Mouse (Mus musculus): Measurements from ENCODE around the gene Gtpbp1.

Gtpbp1 gene

GRCm38 (mm10) chr15:79685141-79685641, 5.5 kb upstream of the Gtpbp1 start:
- DNase-seq (ENCODE audit: low read depth), result no peak

DNA sequence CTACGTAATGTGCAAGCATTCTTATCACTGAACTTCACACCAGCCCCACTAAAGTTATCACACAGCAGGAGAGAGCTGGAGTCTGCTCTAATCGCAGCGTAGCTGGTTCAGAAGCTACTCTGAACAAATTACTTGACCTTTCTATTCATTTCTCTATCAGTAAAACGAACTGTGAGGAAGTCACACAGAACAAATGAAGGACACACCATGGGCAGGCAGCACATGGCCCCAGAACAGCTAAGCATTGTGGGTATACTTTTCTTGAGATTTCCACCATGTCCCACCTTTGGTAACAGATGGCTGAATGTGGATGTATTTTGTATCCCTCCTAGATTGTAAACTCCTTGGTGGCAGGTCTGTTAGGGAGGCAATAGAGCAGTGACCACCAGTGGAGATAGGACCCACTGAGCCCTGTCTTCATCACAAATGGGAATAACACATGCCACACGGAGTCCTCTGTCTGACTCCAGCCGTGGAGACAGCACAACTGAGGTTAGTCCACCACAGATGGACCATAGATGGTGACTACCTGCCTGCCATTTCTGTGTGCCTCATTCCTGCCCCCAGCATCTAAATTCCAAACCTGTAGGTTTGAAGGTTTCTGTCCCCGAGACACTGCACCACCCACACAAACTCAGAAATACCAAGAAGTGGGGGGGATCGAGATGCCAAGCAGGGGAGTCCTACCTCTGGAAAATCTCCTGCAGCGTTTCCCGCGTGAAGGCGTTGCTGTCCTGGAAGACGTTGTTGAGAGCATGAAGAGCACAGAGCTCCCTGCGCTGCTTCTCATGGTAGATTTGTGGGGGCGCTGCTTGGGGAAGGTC, 4.4 kb upstream of the Gtpbp1 start:
- DNase-seq (ENCODE audit: low read depth), result no peak

GRCm38 (mm10) chr15:79687175-79687574, 3.5 kb upstream of the Gtpbp1 start:
- no peak for DNase-seq (ENCODE audit: low read depth)

DNA sequence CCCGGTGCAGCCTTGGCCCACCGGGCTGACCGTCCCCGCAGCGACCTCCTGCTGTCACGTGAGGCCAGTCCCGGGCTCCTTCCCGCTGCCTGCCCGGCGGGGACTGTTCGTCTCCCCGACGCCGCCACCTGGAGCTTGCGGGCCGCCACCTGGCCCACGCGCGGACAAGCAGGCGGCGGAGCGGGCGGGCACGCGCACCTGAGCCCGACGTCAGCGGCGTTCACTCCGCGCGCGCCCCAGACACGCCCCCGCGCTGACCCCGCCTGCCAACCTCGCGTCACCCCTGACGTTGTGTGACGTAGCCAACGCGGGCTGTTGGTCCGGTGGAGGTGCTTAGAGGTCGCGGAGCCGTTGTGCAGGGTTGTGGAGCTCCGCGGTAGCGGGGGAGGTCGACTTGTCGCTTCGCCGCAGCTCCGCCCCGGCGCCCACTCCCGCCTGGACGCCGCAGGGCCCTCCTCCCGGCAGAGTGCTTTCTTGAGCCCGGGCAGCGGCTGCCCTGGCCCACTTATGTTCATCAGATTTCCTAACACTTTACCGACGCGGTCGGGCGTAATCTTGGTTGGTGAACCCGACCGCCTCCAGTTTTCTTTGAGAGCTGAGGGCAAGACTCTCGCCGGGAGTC, 2.9 kb upstream of the Gtpbp1 start, which contains the start of gene Josd1:
TSS of gene Josd1 (minus strand) at position 274 of the 622 bp plus-strand sequence.
- peak; percentile 91 for DNase-seq (ENCODE audit: low read depth)

- DNase-seq (ENCODE audit: low read depth), result no peak
Measured at GRCm38 (mm10) chr15:79688268-79688956, 2.2 kb upstream of the Gtpbp1 start.

DNA sequence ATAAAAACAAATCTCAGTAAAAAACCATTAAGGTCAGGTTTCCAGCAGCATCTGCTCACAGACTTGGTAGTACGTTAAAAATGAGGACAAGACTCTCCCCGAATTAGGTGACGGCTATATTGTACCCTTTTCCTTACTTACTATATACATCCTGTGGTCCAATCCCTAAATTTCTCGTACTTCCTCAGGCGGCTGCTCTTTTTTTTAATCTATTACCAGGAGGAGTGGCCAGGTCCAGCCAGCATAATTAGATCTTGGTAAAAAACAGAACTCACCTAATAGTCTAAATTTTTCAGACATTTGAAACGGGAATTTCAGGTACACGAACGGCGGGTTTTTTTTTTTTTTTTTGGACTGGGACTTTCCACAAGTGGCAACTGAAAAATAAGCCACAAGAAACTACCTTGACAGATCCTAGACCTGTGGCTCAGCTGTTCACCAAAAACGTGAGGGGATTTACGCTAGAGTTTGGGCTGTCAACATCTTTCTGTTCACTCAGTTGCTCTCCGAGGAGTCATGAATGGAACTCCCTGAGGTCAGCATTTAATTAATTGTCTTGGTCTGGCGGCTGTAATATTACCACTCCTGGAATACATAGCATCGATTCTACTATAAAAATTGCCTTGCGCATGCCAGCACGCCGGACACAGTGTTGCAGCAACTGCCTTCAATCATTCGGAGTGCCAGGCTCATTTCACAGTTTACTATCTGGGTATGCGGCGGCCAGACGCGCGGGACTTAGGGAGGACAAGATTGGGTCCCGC, 801 bp upstream of the Gtpbp1 start:
- no peak for DNase-seq (ENCODE audit: low read depth)

DNA sequence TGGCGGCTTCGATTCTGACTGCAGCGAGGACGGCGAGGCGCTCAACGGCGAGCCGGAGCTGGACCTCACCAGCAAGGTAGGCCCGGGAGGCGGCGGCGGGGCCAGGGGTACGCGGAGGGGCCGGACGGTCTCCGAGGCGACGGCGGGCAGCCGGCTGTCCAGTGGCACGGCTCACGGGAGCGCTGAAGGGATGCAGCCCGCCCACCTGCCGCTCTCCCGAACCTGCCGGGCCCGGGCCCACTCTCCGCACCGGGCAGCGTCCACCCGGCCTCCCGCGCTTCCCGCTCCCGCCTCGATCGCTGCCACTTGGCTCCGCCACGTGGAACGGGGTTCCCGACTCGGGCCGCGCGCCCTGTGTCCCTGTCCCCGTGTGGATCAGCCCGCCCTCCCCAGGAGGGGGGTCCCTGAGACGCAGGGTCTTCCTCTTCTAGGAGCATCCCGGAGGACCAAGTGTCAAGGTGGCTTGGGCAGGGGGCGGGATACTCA, 421 bp downstream of the Gtpbp1 start:
- no peak for DNase-seq (ENCODE audit: low read depth)

DNA sequence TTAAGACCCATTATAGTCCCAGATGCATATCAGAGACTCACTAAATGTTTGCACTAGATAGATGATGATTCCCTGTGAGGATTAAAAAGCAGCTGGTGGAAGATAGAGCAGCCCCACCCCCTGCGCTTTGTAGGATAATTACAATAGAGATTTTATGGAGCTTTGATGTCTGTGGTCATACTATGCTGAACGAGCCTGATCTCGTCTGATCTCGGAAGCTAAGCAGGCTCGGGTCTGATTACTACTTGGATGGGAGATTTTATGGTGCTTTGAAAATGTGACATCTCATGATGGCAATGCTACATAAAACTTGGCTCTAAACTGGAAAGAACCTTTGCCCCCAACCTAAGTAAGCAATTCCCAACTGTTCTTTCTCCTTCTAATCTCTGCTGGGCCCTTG, 1.7 kb downstream of the Gtpbp1 start:
- DNase-seq (ENCODE audit: low read depth), result no peak

DNA sequence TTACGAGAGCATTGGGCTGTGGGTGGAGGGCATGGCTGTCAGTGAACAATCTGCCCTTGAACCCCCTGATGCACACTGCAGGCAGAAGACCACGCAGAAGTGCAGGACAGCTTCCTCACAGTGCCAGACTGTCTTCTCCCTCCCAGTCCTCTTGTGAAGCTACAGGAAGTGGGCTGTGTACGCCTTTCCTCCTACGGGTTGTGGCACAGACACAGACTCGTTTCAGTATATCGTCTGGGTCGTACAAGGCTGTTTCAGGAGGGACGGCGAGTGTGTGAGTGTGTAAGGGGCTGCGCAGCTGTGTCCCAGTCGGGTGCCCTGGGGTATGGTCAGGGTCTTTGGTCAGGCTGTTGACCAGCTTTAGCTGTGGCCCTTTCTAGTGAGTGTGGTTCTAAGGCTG, 3.1 kb downstream of the Gtpbp1 start:
- DNase-seq (ENCODE audit: low read depth), result no peak

- DNase-seq (ENCODE audit: low read depth), result no peak
Measured at GRCm38 (mm10) chr15:79694512-79694911, 3.9 kb downstream of the Gtpbp1 start.

GRCm38 (mm10) chr15:79695516-79695915, 4.9 kb downstream of the Gtpbp1 start:
- DNase-seq (ENCODE audit: low read depth), result no peak

DNA sequence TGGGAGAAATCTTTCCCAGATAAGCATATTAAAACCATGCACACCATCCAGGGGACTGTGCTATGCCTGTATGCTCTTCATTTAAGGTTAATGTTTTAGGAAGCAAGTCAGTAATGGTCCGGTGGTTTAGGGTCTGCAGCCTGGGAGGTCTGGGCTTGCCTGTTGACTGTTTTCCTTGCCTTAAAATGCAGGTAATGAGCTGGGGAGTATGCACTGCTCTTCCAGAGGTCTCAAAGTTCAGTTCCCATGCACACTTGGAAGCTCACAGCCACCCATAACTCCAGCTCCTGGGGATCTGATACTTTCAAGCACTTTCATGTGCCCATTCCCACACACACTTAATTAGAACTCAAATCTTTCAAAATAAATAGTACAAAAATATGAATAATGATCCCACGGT, 5.9 kb downstream of the Gtpbp1 start:
- no peak for DNase-seq (ENCODE audit: low read depth)

- DNase-seq (ENCODE audit: low read depth), result no peak
Measured at GRCm38 (mm10) chr15:79697011-79697410, 6.4 kb downstream of the Gtpbp1 start.

- no peak for DNase-seq (ENCODE audit: low read depth)
Measured at GRCm38 (mm10) chr15:79697558-79698187, 7.0 kb downstream of the Gtpbp1 start.

- DNase-seq (ENCODE audit: low read depth), result no peak
Measured at GRCm38 (mm10) chr15:79706603-79707214, 16.1 kb downstream of the Gtpbp1 start.

DNA sequence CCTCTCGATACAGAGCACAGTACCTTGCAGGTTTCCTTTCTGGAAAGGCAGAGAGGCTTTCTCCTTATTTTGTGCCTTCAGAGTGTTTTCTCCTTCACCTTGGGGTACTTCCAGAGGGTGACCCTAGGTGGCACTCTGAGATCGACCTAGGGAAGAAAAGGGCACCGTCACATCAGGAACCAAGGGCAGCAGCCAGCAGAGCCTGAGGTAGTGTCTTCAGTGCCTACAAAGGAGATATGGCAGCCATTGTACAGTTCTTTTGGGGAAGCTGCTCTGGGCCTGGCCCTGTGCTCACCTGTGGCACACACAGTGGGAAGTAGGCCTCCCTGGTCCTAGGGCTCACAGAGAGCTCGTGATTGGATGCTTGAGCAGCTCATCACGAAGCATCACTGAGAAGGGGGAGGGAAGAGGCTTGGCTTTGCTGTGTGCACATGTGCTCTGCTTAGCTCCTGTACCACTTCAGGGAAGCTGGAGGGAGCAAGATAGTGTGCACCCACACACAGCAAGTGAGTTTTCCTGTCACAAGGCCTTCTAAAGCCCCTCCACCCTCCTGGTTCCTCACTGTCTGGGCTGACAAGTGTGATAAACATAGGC, 17.7 kb downstream of the Gtpbp1 start:
- no peak for DNase-seq (ENCODE audit: low read depth)

- DNase-seq (ENCODE audit: low read depth), result no peak
Measured at GRCm38 (mm10) chr15:79715646-79716045, 25.0 kb downstream of the Gtpbp1 start.

- DNase-seq (ENCODE audit: low read depth), result no peak
Measured at GRCm38 (mm10) chr15:79716710-79717109, 26.1 kb downstream of the Gtpbp1 start.

DNA sequence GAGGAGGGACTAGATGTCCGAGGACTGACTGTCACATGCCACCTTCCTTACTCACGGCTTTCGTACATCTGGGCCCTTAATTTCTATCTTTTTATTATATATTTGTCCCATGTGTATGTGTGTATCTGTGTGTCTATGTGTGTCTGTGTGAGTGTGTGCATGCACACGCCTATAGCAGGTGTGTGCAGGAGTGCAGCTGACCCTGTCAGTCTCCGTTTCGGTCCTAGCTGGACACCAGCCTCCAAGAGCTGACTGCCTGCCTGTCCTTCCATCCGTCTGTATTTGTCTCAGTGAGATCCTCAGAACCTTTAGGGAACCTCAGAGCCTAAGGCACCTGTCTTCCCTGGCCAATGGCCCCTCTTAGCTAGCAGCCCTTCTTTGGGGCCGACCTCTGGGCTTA, 29.6 kb downstream of the Gtpbp1 start:
- no peak for DNase-seq (ENCODE audit: low read depth)

- no peak for DNase-seq (ENCODE audit: low read depth)
Measured at GRCm38 (mm10) chr15:79720796-79721195, 30.2 kb downstream of the Gtpbp1 start.

GRCm38 (mm10) chr15:79723439-79723838, 32.8 kb downstream of the Gtpbp1 start:
- DNase-seq (ENCODE audit: low read depth), result no peak
